Mouse (Mus musculus) stomach, postnatal 0 days (tissue): ENCODE results near the gene Ptgr1. TPM values are rescaled to one million over a fixed set of nuclear protein-coding genes. Genes with fewer than 3 reads are reported as not detected.

Experiments
- ATAC-seq: fragments of 200-750 bp; cut with Nextera tagmentation; 2 replicates; pipeline ENCODE4 v1.8.0; 2017; ENCODE audit not compliant: low FRiP score, low TSS enrichment
- DNase-seq: peaks from one replicate; pipeline ENCODE4 v3.0.0-alpha.2; 2016; ENCODE audit warnings: low spot score
- H3K27ac ChIP-seq: fragments of 300-500 bp; sonication (generic); replicated peaks from 2 replicates; pipeline ENCODE4 v1.5.1; 2014; ENCODE audit warnings: mild to moderate bottlenecking, control low read depth
- H3K27me3 ChIP-seq: fragments of 300-500 bp; sonication (generic); 2 replicates; pipeline ENCODE4 v1.6.1; 2014; ENCODE audit warnings: low read length; ENCODE audit not compliant: control insufficient read depth, insufficient read depth
- H3K36me3 ChIP-seq: fragments of 300-500 bp; sonication (generic); 2 replicates; pipeline ENCODE4 v1.6.1; 2014; ENCODE audit warnings: low read length, mixed read lengths; ENCODE audit not compliant: control insufficient read depth, insufficient read depth
- H3K4me1 ChIP-seq: fragments of 300-500 bp; sonication (generic); replicated peaks from 2 replicates; pipeline ENCODE4 v1.6.1; 2014; ENCODE audit warnings: antibody characterized with exemption; ENCODE audit not compliant: control insufficient read depth, insufficient read depth
- H3K4me2 ChIP-seq: fragments of 300-500 bp; sonication (generic); replicated peaks from 2 replicates; pipeline ENCODE4 v1.6.1; 2014; ENCODE audit warnings: low read depth, mild to moderate bottlenecking, control low read depth, moderate library complexity
- H3K4me3 ChIP-seq: fragments of 300-500 bp; sonication (generic); 2 replicates; pipeline ENCODE4 v1.5.1; 2014; ENCODE audit warnings: low read depth, low read length, control low read depth
- H3K9ac ChIP-seq: fragments of 300-500 bp; sonication (generic); 2 replicates; pipeline ENCODE4 v1.6.1; 2014; ENCODE audit warnings: mild to moderate bottlenecking, low read length, control low read depth, mixed read lengths
- H3K9me3 ChIP-seq: fragments of 300-500 bp; sonication (generic); 2 replicates; pipeline ENCODE4 v1.6.1; 2016; ENCODE audit warnings: low read length; ENCODE audit not compliant: control insufficient read depth
- CTCF ChIP-seq: IDR thresholded peaks from 2 replicates; pipeline ENCODE4 v1.5.1; 2016; ENCODE audit warnings: antibody characterized with exemption, low read depth, mild to moderate bottlenecking, moderate library complexity
- EP300 ChIP-seq: optimal IDR thresholded peaks from 2 replicates; pipeline ENCODE3; 2016; ENCODE audit warnings: antibody characterized with exemption
- WGBS: fragments of 180-500 bp; shearing (Covaris S2); extraction: QIAGEN DNeasy Blood & Tissue Kit; methylation state at CpG from one replicate; pipeline ENCODE4 v1.1.7; 2014; 5-methylcytosine and 5-hydroxymethylcytosine counted together
- polyA plus RNA-seq: library from polyadenylated mRNA; unstranded; fragments of >200 nt; fragmentation: Nextera tagmentation; extraction: Ambion mirVana; gene quantifications from 2 replicates; pipeline ENCODE4 v1.2.1, GENCODE M21; 2015

The Ptgr1 gene
- polyA plus RNA-seq, 1 experiment from 2014 or later = 454 TPM

DNA sequence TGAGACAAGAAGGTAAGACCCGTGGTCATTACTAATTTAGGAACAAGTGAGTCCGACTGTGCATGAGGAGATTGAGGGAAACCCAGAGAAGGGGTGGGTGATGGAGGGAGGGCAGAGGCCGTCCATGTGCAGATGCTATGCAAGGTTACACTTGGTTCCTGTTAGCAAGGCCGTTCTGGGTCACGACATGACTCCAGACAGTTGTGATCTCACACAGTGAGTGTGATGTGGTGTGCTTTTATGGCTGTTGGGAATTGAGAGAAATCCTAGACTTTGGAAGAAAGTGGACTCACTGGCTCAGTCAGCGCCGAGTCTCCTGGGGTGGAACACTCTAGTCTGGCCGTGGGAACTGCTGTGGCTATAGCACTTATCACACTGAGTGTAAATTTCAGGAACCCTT, 19.3 kb upstream of the Ptgr1 start:
- Histone ChIP-seq H3K9me3 (no peaks in the 10 kb centered on the region), H3K4me3 (no peak overlapping the region), H3K27me3 (no peaks in the 10 kb centered on the region), H3K27ac (no peak overlapping the region), H3K4me2 (no peak overlapping the region), H3K36me3 (no peaks in the 10 kb centered on the region), H3K9ac (no peak overlapping the region), H3K4me1 (peaks cover 2% of the 10 kb centered on the region; the same call in 1 of the 2 replicates)
- no peak for TF ChIP-seq EP300
- no peak for TF ChIP-seq CTCF
- no peak for DNase-seq
- WGBS = 75% methylated on average over 8 of the region's 8 CpGs
- no peak for ATAC-seq

DNA sequence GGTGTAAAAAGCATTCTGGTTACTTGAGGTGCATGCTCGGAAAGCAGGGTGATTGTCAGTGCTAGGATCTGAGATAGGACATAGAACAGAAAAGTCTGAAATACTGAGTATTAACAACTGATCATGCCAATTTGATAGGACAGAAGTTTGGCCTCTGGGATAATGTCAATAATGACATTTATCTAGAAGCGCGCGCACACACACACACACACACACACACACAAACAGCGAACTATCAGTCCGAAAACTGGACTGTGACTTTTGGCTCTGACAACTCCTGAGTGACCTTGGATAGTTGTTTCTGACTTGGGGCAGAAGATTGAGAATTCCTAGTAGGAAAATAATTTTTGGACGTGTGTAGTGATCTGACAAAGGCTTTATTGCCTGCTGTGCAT, 16.9 kb upstream of the Ptgr1 start:
- peaks cover 2% of the 10 kb centered on the region; the same call in 1 of the 2 replicates for H3K4me1 ChIP-seq
- peak overlapping the region; percentile 93 for H3K4me2 ChIP-seq
- TF ChIP-seq EP300 (no peak), CTCF (no peak)
- no peaks in the 10 kb centered on the region for H3K9me3 ChIP-seq
- DNase-seq (no peak), ATAC-seq (no peak)
- peak overlapping the region; percentile 97 for H3K4me3 ChIP-seq
- 19% methylated on average over 7 of the region's 7 CpGs for WGBS
- H3K9ac ChIP-seq = peak overlapping the region; percentile 89; the same call in 1 of the 2 replicates
- no peaks in the 10 kb centered on the region for H3K27me3 ChIP-seq
- no peak overlapping the region for H3K27ac ChIP-seq
- H3K36me3 ChIP-seq = no peaks in the 10 kb centered on the region

DNA sequence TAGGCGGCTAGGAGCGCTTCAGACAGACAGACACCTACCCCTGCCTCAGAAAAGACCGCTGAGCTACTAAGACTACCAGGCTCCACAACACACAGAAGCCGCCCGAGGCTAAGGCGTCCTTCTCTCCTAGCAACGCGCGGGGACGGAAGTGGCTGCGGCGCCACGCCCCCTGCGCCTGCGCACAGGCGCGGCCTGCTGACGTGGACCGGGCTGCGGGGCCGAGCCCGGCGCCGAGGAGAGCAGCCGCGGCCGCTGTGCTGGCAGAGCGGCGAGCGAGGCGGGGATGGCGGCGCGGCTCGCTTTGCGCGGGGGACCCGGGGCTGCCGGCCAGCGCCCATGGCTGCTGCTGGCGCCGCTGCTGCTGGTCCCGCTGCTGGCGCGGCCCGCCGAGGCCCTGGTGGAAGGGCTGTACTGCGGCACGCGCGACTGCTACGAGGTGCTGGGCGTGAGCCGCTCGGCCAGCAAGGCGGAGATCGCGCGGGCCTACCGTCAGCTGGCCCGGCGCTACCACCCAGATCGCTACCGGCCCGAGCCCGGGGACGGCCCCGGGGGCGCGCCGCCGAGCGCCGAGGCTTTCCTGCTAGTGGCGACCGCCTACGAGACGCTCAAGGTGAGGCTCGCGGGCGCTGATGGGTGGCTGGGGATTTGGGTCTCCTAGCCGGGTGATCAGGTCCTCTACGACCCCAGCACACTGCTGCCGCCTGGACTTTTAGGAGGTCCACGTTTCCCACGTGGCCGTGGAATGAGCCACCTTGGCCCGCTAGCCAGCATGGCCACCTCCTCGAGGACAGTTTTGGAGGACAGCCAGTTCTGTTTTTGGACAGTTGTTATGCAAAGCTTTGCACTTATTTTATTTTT, 16.3 kb upstream of the Ptgr1 start, which contains the start of gene Gm20503:
Gm20503 (plus strand) TSS at position 263 of the 858 bp plus-strand sequence.
- Histone ChIP-seq H3K9me3 (no peaks in the 10 kb centered on the region), H3K27ac (peak within 1 kb of the TSS; percentile 89), H3K4me2 (peak within 1 kb of the TSS; percentile 93), H3K27me3 (no peaks in the 10 kb centered on the region), H3K9ac (peak within 1 kb of the TSS; percentile 89), H3K4me1 (peaks cover 2% of the 10 kb centered on the region; the same call in 1 of the 2 replicates), H3K36me3 (no peaks in the 10 kb centered on the region), H3K4me3 (peak within 1 kb of the TSS; percentile 97)
- ATAC-seq (peak; percentile 97), DNase-seq (peak; percentile 93)
- no peak for TF ChIP-seq CTCF
- TF ChIP-seq EP300 = no peak
- under 1% methylated on average over 83 of the region's 89 CpGs for WGBS

DNA sequence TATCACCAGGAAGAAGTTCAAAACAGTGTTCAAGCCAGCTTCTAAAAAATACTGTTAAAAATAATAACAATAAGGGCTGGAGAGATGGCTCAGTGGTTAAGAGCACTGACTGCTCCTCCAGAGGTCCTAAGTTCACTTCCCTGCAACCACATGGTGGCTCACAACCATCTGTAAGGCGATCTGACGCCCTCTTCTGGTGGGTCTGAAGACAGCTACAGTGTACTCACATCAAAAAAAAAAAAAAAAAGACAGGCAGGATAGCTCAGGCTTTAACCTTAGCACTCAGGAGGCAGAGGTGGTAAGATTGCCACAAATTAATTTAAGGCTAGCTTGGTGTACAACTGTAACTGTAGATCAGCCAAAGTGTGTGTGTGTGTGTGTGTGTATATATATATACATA, 13.7 kb upstream of the Ptgr1 start:
- no peak for ATAC-seq
- Histone ChIP-seq H3K4me1 (peaks cover 2% of the 10 kb centered on the region; the same call in 1 of the 2 replicates), H3K9me3 (no peaks in the 10 kb centered on the region), H3K36me3 (no peaks in the 10 kb centered on the region), H3K9ac (no peak overlapping the region), H3K27me3 (no peaks in the 10 kb centered on the region), H3K4me3 (no peak overlapping the region), H3K4me2 (no peak overlapping the region), H3K27ac (no peak overlapping the region)
- WGBS = 0% methylated on average over 2 of the region's 2 CpGs
- TF ChIP-seq CTCF (peak; percentile 72), EP300 (no peak)
- peak; percentile 65 for DNase-seq

DNA sequence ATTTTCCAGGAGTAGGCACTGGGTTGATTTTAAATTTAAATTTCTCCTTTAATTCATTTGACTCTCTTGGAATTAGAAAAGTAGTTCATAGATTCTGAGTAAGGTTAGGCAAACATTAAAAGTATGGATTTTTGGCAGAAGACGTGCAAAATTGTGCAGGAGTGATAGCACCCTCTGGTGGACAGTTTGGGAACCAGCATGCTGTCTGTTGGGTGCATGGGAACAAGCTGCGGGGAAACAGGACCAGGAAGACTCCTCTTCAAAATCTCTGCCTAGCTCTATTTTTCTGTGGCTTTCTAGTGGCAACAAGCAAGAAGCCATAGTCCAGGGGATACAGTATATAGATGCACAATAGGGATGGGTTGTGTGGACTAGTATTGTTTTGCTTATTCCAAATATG, 12.8 kb upstream of the Ptgr1 start:
- no peak overlapping the region for H3K27ac ChIP-seq
- TF ChIP-seq EP300 = no peak
- peak; percentile 94 for TF ChIP-seq CTCF
- peaks cover 2% of the 10 kb centered on the region; the same call in 1 of the 2 replicates for H3K4me1 ChIP-seq
- WGBS = 12% methylated on average over 2 of the region's 2 CpGs
- H3K4me2 ChIP-seq = no peak overlapping the region
- no peaks in the 10 kb centered on the region for H3K9me3 ChIP-seq
- no peak for ATAC-seq
- no peak overlapping the region for H3K4me3 ChIP-seq
- no peak overlapping the region for H3K9ac ChIP-seq
- H3K27me3 ChIP-seq = no peaks in the 10 kb centered on the region
- no peaks in the 10 kb centered on the region for H3K36me3 ChIP-seq
- DNase-seq = peak; percentile 80

GRCm38 (mm10) chr4:58998688-58999087, 11.8 kb upstream of the Ptgr1 start:
- Histone ChIP-seq H3K9me3 (no peaks in the 10 kb centered on the region), H3K4me1 (no peaks in the 10 kb centered on the region), H3K36me3 (no peaks in the 10 kb centered on the region), H3K9ac (no peak overlapping the region), H3K4me3 (no peak overlapping the region), H3K27ac (no peak overlapping the region), H3K4me2 (no peak overlapping the region), H3K27me3 (no peaks in the 10 kb centered on the region)
- ATAC-seq = no peak
- no peak for DNase-seq
- TF ChIP-seq CTCF = no peak
- TF ChIP-seq EP300 = no peak
- 70% methylated on average over 1 of the region's 1 CpGs for WGBS
